Mouse (Mus musculus) stomach, postnatal 0 days (tissue): ENCODE measurements around the gene Sh3bgrl2. TPM values are rescaled to one million over a fixed set of nuclear protein-coding genes. Genes with fewer than 3 reads are reported as not detected.

Experiments used
- ATAC-seq: fragments of 200-750 bp; cut with Nextera tagmentation; 2 replicates; pipeline ENCODE4 v1.8.0; 2017; ENCODE audit not compliant: low FRiP score, low TSS enrichment
- DNase-seq: peaks from one replicate; pipeline ENCODE4 v3.0.0-alpha.2; 2016; ENCODE audit warnings: low spot score
- H3K27ac ChIP-seq: fragments of 300-500 bp; sonication (generic); replicated peaks from 2 replicates; pipeline ENCODE4 v1.5.1; 2014; ENCODE audit warnings: mild to moderate bottlenecking, control low read depth
- H3K27me3 ChIP-seq: fragments of 300-500 bp; sonication (generic); 2 replicates; pipeline ENCODE4 v1.6.1; 2014; ENCODE audit warnings: low read length; ENCODE audit not compliant: control insufficient read depth, insufficient read depth
- H3K36me3 ChIP-seq: fragments of 300-500 bp; sonication (generic); 2 replicates; pipeline ENCODE4 v1.6.1; 2014; ENCODE audit warnings: low read length, mixed read lengths; ENCODE audit not compliant: control insufficient read depth, insufficient read depth
- H3K4me1 ChIP-seq: fragments of 300-500 bp; sonication (generic); replicated peaks from 2 replicates; pipeline ENCODE4 v1.6.1; 2014; ENCODE audit warnings: antibody characterized with exemption; ENCODE audit not compliant: control insufficient read depth, insufficient read depth
- H3K4me2 ChIP-seq: fragments of 300-500 bp; sonication (generic); replicated peaks from 2 replicates; pipeline ENCODE4 v1.6.1; 2014; ENCODE audit warnings: low read depth, mild to moderate bottlenecking, control low read depth, moderate library complexity
- H3K4me3 ChIP-seq: fragments of 300-500 bp; sonication (generic); 2 replicates; pipeline ENCODE4 v1.5.1; 2014; ENCODE audit warnings: low read depth, low read length, control low read depth
- H3K9ac ChIP-seq: fragments of 300-500 bp; sonication (generic); 2 replicates; pipeline ENCODE4 v1.6.1; 2014; ENCODE audit warnings: mild to moderate bottlenecking, low read length, control low read depth, mixed read lengths
- H3K9me3 ChIP-seq: fragments of 300-500 bp; sonication (generic); 2 replicates; pipeline ENCODE4 v1.6.1; 2016; ENCODE audit warnings: low read length; ENCODE audit not compliant: control insufficient read depth
- CTCF ChIP-seq: IDR thresholded peaks from 2 replicates; pipeline ENCODE4 v1.5.1; 2016; ENCODE audit warnings: antibody characterized with exemption, low read depth, mild to moderate bottlenecking, moderate library complexity
- EP300 ChIP-seq: optimal IDR thresholded peaks from 2 replicates; pipeline ENCODE3; 2016; ENCODE audit warnings: antibody characterized with exemption
- WGBS: fragments of 180-500 bp; shearing (Covaris S2); extraction: QIAGEN DNeasy Blood & Tissue Kit; methylation state at CpG from one replicate; pipeline ENCODE4 v1.1.7; 2014; 5-methylcytosine and 5-hydroxymethylcytosine counted together
- polyA plus RNA-seq: library from polyadenylated mRNA; unstranded; fragments of >200 nt; fragmentation: Nextera tagmentation; extraction: Ambion mirVana; gene quantifications from 2 replicates; pipeline ENCODE4 v1.2.1, GENCODE M21; 2015

The Sh3bgrl2 gene
- polyA plus RNA-seq, 1 experiment from 2014 or later, result 114 TPM

- no peak overlapping the region for H3K9ac ChIP-seq
- ATAC-seq (0 out of 2 replicates have a peak, but pooled peaks have one; percentile 53), DNase-seq (no peak)
- no peaks in the 10 kb centered on the region for H3K27me3 ChIP-seq
- WGBS, result 50% methylated on average over 5 of the region's 5 CpGs
- H3K9me3 ChIP-seq, result no peaks in the 10 kb centered on the region
- no peak overlapping the region for H3K4me2 ChIP-seq
- no peaks in the 10 kb centered on the region for H3K36me3 ChIP-seq
- no peak overlapping the region for H3K4me3 ChIP-seq
- no peaks in the 10 kb centered on the region for H3K4me1 ChIP-seq
- no peak for TF ChIP-seq EP300
- peak; percentile 34; the same call in 1 of the 2 replicates for TF ChIP-seq CTCF
- no peak overlapping the region for H3K27ac ChIP-seq
Measured at GRCm38 (mm10) chr9:83631920-83632319, 83.8 kb downstream of the Sh3bgrl2 start.

- no peaks in the 10 kb centered on the region for H3K27me3 ChIP-seq
- no peak overlapping the region for H3K9ac ChIP-seq
- no peaks in the 10 kb centered on the region for H3K9me3 ChIP-seq
- no peak overlapping the region for H3K27ac ChIP-seq
- DNase-seq, result no peak
- no peak for ATAC-seq
- H3K4me1 ChIP-seq, result no peaks in the 10 kb centered on the region
- H3K4me3 ChIP-seq, result no peak overlapping the region
- WGBS, result 78% methylated on average over 3 of the region's 3 CpGs
- H3K4me2 ChIP-seq, result no peak overlapping the region
- TF ChIP-seq EP300, result no peak
- TF ChIP-seq CTCF, result no peak
- no peaks in the 10 kb centered on the region for H3K36me3 ChIP-seq
Measured at GRCm38 (mm10) chr9:83634703-83635102, 86.6 kb downstream of the Sh3bgrl2 start.

- no peaks in the 10 kb centered on the region for H3K36me3 ChIP-seq
- H3K9me3 ChIP-seq, result no peaks in the 10 kb centered on the region
- H3K4me1 ChIP-seq, result no peaks in the 10 kb centered on the region
- no peaks in the 10 kb centered on the region for H3K27me3 ChIP-seq
- DNase-seq (no peak), ATAC-seq (no peak)
- H3K4me3 ChIP-seq, result no peak overlapping the region
- H3K27ac ChIP-seq, result no peak overlapping the region
- H3K9ac ChIP-seq, result no peak overlapping the region
- 25% methylated on average over 7 of the region's 7 CpGs for WGBS
- no peak overlapping the region for H3K4me2 ChIP-seq
- no peak for TF ChIP-seq EP300
- no peak for TF ChIP-seq CTCF
Measured at GRCm38 (mm10) chr9:83635997-83636396, 87.9 kb downstream of the Sh3bgrl2 start.

- Histone ChIP-seq H3K9me3 (no peaks in the 10 kb centered on the region), H3K36me3 (no peaks in the 10 kb centered on the region), H3K4me3 (no peak overlapping the region), H3K27me3 (no peaks in the 10 kb centered on the region), H3K4me2 (no peak overlapping the region), H3K9ac (no peak overlapping the region), H3K27ac (no peak overlapping the region), H3K4me1 (no peaks in the 10 kb centered on the region)
- no peak for TF ChIP-seq CTCF
- TF ChIP-seq EP300, result no peak
- 43% methylated on average over 4 of the region's 4 CpGs for WGBS
- DNase-seq (no peak), ATAC-seq (no peak)
Measured at GRCm38 (mm10) chr9:83643139-83643538, 95.0 kb downstream of the Sh3bgrl2 start.

- Histone ChIP-seq H3K27ac (no peak overlapping the region), H3K4me1 (no peaks in the 10 kb centered on the region), H3K4me3 (no peak overlapping the region), H3K4me2 (no peak overlapping the region), H3K36me3 (no peaks in the 10 kb centered on the region), H3K9ac (no peak overlapping the region), H3K27me3 (no peaks in the 10 kb centered on the region), H3K9me3 (no peaks in the 10 kb centered on the region)
- WGBS, result 57% methylated on average over 4 of the region's 4 CpGs
- DNase-seq (no peak), ATAC-seq (no peak)
- TF ChIP-seq CTCF (no peak), EP300 (no peak)
Measured at GRCm38 (mm10) chr9:83643833-83644232, 95.7 kb downstream of the Sh3bgrl2 start.

- H3K27me3 ChIP-seq, result no peaks in the 10 kb centered on the region
- H3K4me3 ChIP-seq, result no peak overlapping the region
- no peaks in the 10 kb centered on the region for H3K9me3 ChIP-seq
- no peak for ATAC-seq
- WGBS, result 84% methylated on average over 2 of the region's 2 CpGs
- no peaks in the 10 kb centered on the region for H3K36me3 ChIP-seq
- no peak overlapping the region for H3K27ac ChIP-seq
- H3K9ac ChIP-seq, result no peak overlapping the region
- H3K4me2 ChIP-seq, result no peak overlapping the region
- H3K4me1 ChIP-seq, result no peaks in the 10 kb centered on the region
- no peak for DNase-seq
- TF ChIP-seq EP300 (no peak), CTCF (no peak)
Measured at GRCm38 (mm10) chr9:83646215-83646614, 98.1 kb downstream of the Sh3bgrl2 start.
